Mouse (Mus musculus): ENCODE results near the gene Papolb.

DNA sequence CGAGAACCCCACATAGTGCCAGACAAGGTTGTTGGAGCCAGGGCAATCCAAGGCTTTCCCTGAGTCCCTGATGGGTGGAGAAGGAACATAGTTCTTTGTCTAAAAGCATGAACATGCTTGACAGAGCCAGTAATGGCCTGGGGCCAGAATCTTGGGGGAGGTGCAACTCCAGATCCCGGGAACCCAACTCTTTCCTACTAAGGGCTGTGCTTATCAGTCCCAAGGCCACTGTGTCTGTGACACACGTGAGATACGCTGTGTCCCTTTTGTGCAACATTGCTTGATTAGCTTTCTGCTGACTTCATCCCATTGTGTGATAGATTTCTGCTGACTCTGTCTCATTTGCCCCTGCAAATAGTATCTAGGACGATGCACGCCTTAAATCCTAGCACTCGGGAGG, 47.0 kb upstream of the Papolb start:
- TF ChIP-seq CTCF (IDR thresholded peaks at IDR 0.05; ENCODE audit: low read depth) (no peak), EP300 (IDR thresholded peaks at IDR 0.05; ENCODE audit: low read depth) (no peak)

Data from liver, embryonic 14.5 days (tissue).